Mouse (Mus musculus) C2C12 (cell line): ENCODE results near the gene Slc25a51.

ENCODE experiments used
- CTCF ChIP-seq: IDR thresholded peaks from one replicate; pipeline ENCODE4 v1.5.1; 2011; ENCODE audit not compliant: control insufficient read depth, insufficient read depth, insufficient read length
- MAX ChIP-seq: IDR thresholded peaks from one replicate; pipeline ENCODE4 v1.6.1; 2011; ENCODE audit warnings: mild to moderate bottlenecking, control low read depth
- MYOD1 ChIP-seq: IDR thresholded peaks from one replicate; pipeline ENCODE4 v1.6.1; 2011; ENCODE audit warnings: low read depth; ENCODE audit not compliant: control insufficient read depth, insufficient read length
- MYOG ChIP-seq: IDR thresholded peaks from one replicate; pipeline ENCODE4 v1.6.1; 2011; ENCODE audit not compliant: control insufficient read depth, insufficient read length; ENCODE audit errors: extremely low read depth
- USF1 ChIP-seq: IDR thresholded peaks from one replicate; pipeline ENCODE4 v1.6.1; 2011; ENCODE audit warnings: low read depth, mild to moderate bottlenecking, control low read depth, moderate library complexity

DNA sequence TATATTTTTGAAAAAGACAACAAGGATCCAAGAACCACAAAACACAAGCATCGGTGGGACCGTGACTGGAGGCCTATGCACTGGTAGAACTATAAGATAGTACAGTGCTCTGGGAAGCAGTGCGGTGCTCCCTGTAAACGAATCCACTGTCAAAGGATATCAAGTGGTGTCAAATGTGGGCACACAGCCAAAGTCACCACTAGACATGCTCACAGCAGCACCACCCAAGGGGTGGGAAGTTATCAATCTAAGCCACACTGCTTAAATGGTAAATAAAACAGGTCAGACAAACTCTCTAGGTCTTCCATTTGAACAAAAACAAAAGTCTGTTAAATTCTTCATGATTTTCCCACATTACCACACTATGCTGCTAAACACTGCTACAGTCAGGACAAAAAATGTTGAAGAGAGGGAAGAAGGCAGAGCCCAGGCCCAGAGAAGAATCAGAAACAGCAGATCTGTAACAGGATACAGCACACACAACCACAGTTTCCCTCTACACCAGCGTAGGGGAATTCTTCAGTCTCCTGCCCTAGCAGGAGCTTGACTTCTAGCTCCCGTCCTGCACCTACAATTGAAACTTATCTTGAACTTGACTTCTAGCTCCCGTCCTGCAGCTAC is 5.6 kb downstream of the Slc25a51 start:
- no peak for TF ChIP-seq MYOG
- TF ChIP-seq CTCF = no peak
- no peak for TF ChIP-seq MAX
- no peak for TF ChIP-seq MYOD1
- no peak for TF ChIP-seq USF1
